Mouse (Mus musculus): ENCODE data around the gene Shc4. TPM values are rescaled to one million over a fixed set of nuclear protein-coding genes. Genes with fewer than 3 reads are reported as not detected.

Gene Shc4
- polyA plus RNA-seq, 1 experiment from 2014 or later: 1.1 TPM

DNA sequence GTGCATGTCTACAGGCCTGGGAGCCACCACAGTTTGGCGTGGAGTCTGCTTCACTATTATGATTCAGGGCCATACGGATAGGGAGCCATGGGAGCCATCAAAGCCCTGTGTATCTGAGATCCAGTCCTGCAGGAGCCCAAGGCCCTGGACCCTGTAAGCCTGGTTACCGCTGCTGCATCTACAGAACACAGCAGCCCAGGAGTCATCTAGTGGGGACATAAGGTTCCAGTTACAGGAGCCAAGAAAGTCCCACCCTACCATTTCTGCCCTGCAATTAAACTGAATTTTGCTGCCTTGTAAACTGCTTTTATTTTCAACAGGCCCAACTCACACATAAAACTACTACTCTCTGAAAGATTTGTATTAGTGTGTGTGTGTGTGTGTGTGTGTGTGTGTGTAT lies 121.0 kb downstream of the Shc4 start:
- H3K4me3 ChIP-seq (ENCODE audit: low read depth, low read length): no peak overlapping the region
- 88% methylated on average over 3 of the region's 3 CpGs for WGBS
- H3K36me3 ChIP-seq (ENCODE audit: insufficient read depth): peaks cover 65% of the 10 kb centered on the region
- H3K4me1 ChIP-seq (ENCODE audit: insufficient read depth): no peaks in the 10 kb centered on the region
- H3K9ac ChIP-seq: no peak overlapping the region
- no peak for TF ChIP-seq CTCF (IDR thresholded peaks at IDR 0.05; ENCODE audit: low read depth)
- DNase-seq: no peak
- no peak overlapping the region for H3K4me2 ChIP-seq
- no peaks in the 10 kb centered on the region for H3K27me3 ChIP-seq (ENCODE audit: insufficient read depth, low read length)
- no peak overlapping the region for H3K27ac ChIP-seq (ENCODE audit: low read depth)
- H3K9me3 ChIP-seq (ENCODE audit: low read depth, low read length): no peaks in the 10 kb centered on the region
- no peak for ATAC-seq (ENCODE audit: insufficient read depth)

DNA sequence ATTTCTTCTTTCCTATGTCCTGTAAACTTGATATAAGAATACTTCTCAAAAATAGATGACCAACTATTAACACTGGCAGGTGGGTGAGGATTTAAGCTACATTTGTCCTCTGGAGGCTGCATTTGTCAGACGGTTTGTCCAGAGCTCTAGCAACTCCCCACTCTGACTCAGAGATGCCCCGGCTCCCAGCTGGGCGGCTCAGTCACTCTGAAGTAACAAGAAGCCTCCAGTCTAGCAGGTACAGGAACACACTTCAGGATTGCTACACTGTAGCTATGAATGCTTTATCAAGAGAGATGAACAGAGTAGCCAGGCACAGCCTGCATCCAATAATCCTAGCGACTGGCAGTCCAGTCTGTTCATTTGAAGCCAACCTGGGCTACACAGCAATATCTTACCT lies 125.0 kb downstream of the Shc4 start:
- TF ChIP-seq CTCF (IDR thresholded peaks at IDR 0.05; ENCODE audit: low read depth): no peak
- Histone ChIP-seq H3K4me1 (ENCODE audit: insufficient read depth) (no peaks in the 10 kb centered on the region), H3K4me3 (ENCODE audit: low read depth, low read length) (no peak overlapping the region), H3K27me3 (ENCODE audit: insufficient read depth, low read length) (no peaks in the 10 kb centered on the region), H3K9me3 (ENCODE audit: low read depth, low read length) (no peaks in the 10 kb centered on the region), H3K36me3 (ENCODE audit: insufficient read depth) (peaks cover 65% of the 10 kb centered on the region), H3K9ac (no peak overlapping the region), H3K27ac (ENCODE audit: low read depth) (no peak overlapping the region), H3K4me2 (no peak overlapping the region)
- no peak for DNase-seq
- ATAC-seq (ENCODE audit: insufficient read depth): no peak
- WGBS: 86% methylated on average over 4 of the region's 4 CpGs

DNA sequence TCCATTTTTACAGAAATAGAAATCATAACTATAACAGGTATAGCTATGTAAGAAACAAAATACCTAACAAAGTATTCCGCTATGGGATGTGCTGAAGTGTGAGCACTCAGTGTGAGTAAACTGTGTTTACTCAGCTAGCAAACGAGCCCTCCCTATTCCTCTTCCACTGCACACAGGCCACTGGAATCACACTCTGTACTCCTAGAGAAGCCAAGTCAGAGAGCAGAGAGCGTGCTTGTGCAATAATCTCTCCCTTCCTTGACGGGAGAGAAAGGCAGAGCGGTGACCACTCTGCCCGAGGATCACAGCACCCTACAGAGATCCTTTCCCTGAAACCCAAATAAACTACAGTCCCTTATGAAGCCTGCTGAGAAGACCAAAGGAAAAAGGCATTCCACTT lies 125.7 kb downstream of the Shc4 start:
- Histone ChIP-seq H3K27ac (ENCODE audit: low read depth) (no peak overlapping the region), H3K27me3 (ENCODE audit: insufficient read depth, low read length) (no peaks in the 10 kb centered on the region), H3K4me3 (ENCODE audit: low read depth, low read length) (no peak overlapping the region), H3K9me3 (ENCODE audit: low read depth, low read length) (no peaks in the 10 kb centered on the region), H3K4me2 (no peak overlapping the region), H3K4me1 (ENCODE audit: insufficient read depth) (no peaks in the 10 kb centered on the region), H3K36me3 (ENCODE audit: insufficient read depth) (peaks cover 63% of the 10 kb centered on the region), H3K9ac (no peak overlapping the region)
- 66% methylated on average over 6 of the region's 6 CpGs for WGBS
- TF ChIP-seq CTCF (IDR thresholded peaks at IDR 0.05; ENCODE audit: low read depth): no peak
- DNase-seq: no peak
- no peak for ATAC-seq (ENCODE audit: insufficient read depth)

DNA sequence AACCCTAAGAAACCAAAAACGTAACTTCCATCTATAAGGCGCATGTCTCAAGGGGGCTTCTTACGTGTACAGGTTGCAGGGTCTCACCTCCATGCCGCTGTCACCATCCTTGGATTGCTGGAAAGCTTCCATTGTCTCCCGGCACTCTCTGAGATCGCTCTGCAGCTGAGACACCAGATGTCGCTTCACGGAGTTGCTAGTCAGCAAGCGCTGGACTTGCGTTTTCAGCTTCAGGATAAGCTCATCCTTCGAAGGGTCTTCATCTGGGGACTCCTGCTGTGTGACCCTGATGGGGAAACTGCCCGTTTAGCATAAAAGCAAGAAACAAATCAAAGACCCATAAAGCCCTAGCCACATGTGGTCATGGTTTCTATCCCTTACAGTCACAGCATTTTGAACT lies 129.2 kb downstream of the Shc4 start:
- Histone ChIP-seq H3K9me3 (ENCODE audit: low read depth, low read length) (no peaks in the 10 kb centered on the region), H3K36me3 (ENCODE audit: insufficient read depth) (peaks cover 50% of the 10 kb centered on the region)
- WGBS: 94% methylated on average over 12 of the region's 12 CpGs

DNA sequence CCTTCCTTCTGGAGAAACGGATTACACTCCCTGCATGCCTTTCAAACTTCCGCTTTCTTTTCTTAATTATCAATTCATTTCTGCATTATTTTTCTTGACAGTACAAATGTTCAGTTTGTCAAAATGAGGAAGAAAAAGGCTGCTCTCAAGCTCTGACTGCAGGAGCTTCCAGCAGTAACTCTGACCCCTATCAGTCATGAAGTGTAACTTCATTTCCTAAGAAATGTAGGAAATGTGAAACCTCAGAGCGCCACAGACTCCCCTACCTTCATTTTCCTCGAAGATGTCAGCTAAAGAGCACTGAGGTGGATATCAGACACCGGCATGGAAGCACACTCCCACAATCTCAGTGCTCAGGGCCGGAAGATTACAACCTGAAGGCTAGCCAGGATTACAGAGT lies 129.9 kb downstream of the Shc4 start:
- H3K4me3 ChIP-seq (ENCODE audit: low read depth, low read length): no peak overlapping the region
- H3K27ac ChIP-seq (ENCODE audit: low read depth): no peak overlapping the region
- H3K36me3 ChIP-seq (ENCODE audit: insufficient read depth): peaks cover 49% of the 10 kb centered on the region
- no peak for TF ChIP-seq CTCF (IDR thresholded peaks at IDR 0.05; ENCODE audit: low read depth)
- H3K27me3 ChIP-seq (ENCODE audit: insufficient read depth, low read length): no peaks in the 10 kb centered on the region
- no peak overlapping the region for H3K4me2 ChIP-seq
- H3K9ac ChIP-seq: no peak overlapping the region
- ATAC-seq (ENCODE audit: insufficient read depth): no peak
- no peaks in the 10 kb centered on the region for H3K4me1 ChIP-seq (ENCODE audit: insufficient read depth)
- DNase-seq: peak; percentile 6
- WGBS: 78% methylated on average over 6 of the region's 6 CpGs
- H3K9me3 ChIP-seq (ENCODE audit: low read depth, low read length): no peaks in the 10 kb centered on the region

More for the DNA sequence above, 129.2 kb downstream of the Shc4 start:
- Histone ChIP-seq H3K4me1 (ENCODE audit: insufficient read depth) (no peaks in the 10 kb centered on the region), H3K27me3 (ENCODE audit: insufficient read depth, low read length) (no peaks in the 10 kb centered on the region), H3K4me2 (no peak overlapping the region), H3K9ac (no peak overlapping the region), H3K27ac (ENCODE audit: low read depth) (no peak overlapping the region), H3K4me3 (ENCODE audit: low read depth, low read length) (no peak overlapping the region)
- DNase-seq (no peak), ATAC-seq (ENCODE audit: insufficient read depth) (no peak)
- TF ChIP-seq CTCF (IDR thresholded peaks at IDR 0.05; ENCODE audit: low read depth): no peak

DNA sequence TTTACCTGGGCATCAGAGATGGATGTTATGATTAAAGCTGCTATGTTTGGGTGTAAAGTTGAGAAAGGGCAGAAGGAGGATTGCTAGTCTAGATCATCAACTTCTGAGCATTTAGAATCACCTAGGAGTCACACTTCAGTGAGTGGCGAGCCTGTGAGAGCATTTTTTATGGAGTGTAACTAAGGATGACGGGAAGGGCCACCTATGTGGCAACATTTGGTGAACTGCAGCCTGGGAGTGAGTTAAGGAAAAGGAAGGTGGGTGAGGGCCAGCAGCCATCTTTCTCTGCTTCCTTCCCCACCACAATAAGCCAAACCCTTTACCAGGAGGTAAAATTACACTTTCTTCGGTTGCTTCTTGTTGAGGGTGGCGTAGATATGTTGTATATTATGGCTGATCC lies 132.1 kb downstream of the Shc4 start:
- no peak for ATAC-seq (ENCODE audit: insufficient read depth)
- Histone ChIP-seq H3K4me1 (ENCODE audit: insufficient read depth) (no peaks in the 10 kb centered on the region), H3K9me3 (ENCODE audit: low read depth, low read length) (no peaks in the 10 kb centered on the region), H3K4me2 (no peak overlapping the region), H3K9ac (no peak overlapping the region), H3K27me3 (ENCODE audit: insufficient read depth, low read length) (no peaks in the 10 kb centered on the region), H3K36me3 (ENCODE audit: insufficient read depth) (peaks cover 57% of the 10 kb centered on the region), H3K27ac (ENCODE audit: low read depth) (no peak overlapping the region), H3K4me3 (ENCODE audit: low read depth, low read length) (no peak overlapping the region)
- WGBS: 92% methylated on average over 4 of the region's 4 CpGs
- DNase-seq: no peak
- TF ChIP-seq CTCF (IDR thresholded peaks at IDR 0.05; ENCODE audit: low read depth): no peak

DNA sequence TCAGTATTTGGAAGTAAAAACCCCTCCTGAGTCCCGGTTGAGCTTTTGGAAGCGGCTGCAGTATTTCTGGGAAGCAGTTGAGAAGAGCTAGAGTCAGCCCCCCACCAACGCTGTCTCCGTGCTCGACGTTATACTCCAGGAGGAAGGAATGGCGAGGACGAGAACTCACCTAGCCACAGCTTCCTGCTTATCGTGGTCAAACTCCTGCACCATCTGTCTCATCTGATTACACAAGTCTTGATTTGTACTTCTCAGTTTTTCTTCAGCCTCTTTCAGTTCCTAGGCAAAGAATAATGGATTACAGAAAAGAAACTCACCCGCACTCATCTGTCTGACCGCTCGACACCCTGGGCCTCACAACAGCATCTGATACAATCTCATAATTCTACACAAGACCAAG lies 134.7 kb downstream of the Shc4 start:
- WGBS: 89% methylated on average over 12 of the region's 12 CpGs
- Histone ChIP-seq H3K27ac (ENCODE audit: low read depth) (no peak overlapping the region), H3K4me3 (ENCODE audit: low read depth, low read length) (no peak overlapping the region), H3K4me1 (ENCODE audit: insufficient read depth) (no peaks in the 10 kb centered on the region), H3K36me3 (ENCODE audit: insufficient read depth) (peaks cover 65% of the 10 kb centered on the region), H3K9me3 (ENCODE audit: low read depth, low read length) (no peaks in the 10 kb centered on the region), H3K9ac (no peak overlapping the region), H3K27me3 (ENCODE audit: insufficient read depth, low read length) (no peaks in the 10 kb centered on the region), H3K4me2 (no peak overlapping the region)
- no peak for TF ChIP-seq CTCF (IDR thresholded peaks at IDR 0.05; ENCODE audit: low read depth)
- DNase-seq (no peak), ATAC-seq (ENCODE audit: insufficient read depth) (no peak)

DNA sequence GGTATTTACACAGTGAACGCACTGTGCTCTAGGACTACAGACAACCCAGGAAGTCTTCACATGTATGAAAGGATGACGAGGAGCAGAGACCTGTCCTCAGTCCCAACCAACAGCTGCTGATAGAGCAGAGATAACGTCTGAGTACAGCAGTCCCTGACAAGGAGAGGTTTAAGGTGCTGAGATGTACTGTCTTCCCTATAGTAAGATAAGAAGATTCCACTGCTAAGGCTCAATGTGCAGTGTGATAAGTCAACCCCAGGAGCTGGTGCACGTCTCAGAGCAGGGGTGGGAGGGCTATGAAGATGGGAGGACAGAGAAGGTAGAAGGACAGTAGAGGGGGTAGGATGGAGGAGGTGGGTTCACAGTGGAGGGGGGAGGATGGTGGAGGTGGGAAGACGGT lies 142.9 kb downstream of the Shc4 start:
- TF ChIP-seq CTCF (IDR thresholded peaks at IDR 0.05; ENCODE audit: low read depth): no peak
- Histone ChIP-seq H3K4me3 (ENCODE audit: low read depth, low read length) (no peak overlapping the region), H3K9ac (no peak overlapping the region), H3K27ac (ENCODE audit: low read depth) (no peak overlapping the region), H3K36me3 (ENCODE audit: insufficient read depth) (peaks cover 76% of the 10 kb centered on the region), H3K4me1 (ENCODE audit: insufficient read depth) (no peaks in the 10 kb centered on the region), H3K9me3 (ENCODE audit: low read depth, low read length) (no peaks in the 10 kb centered on the region), H3K27me3 (ENCODE audit: insufficient read depth, low read length) (no peaks in the 10 kb centered on the region), H3K4me2 (no peak overlapping the region)
- DNase-seq: no peak
- ATAC-seq (ENCODE audit: insufficient read depth): no peak
- 71% methylated on average over 5 of the region's 5 CpGs for WGBS

Measured in lung, embryonic 14.5 days (tissue).